8 mouse cellular contexts compared by ENCODE assay signal in genomic region chr1:75477264-75477965, GRCm38 (mm10). TPM values are rescaled to one million over a fixed set of nuclear protein-coding genes. Genes with fewer than 3 reads are reported as not detected.
DNase-seq lines count a peak whose midpoint lies in the region; ATAC-seq lines count a peak whose summit lies in the region.

No protein-coding gene starts in this region.

- 12% methylated on average over 35 of the region's 35 CpGs for WGBS in embryonic facial prominence, embryonic 11.5 days
- 13% methylated on average over 35 of the region's 35 CpGs for WGBS in heart, embryonic 10.5 days
- 10% methylated on average over 35 of the region's 35 CpGs for WGBS in kidney, embryonic 15.5 days
- WGBS in liver, embryonic 12.5 days (ENCODE audit: insufficient replicate concordance), result 8% methylated on average over 35 of the region's 35 CpGs

- no peak; the same call in 1 of the 2 replicates for ATAC-seq in embryonic facial prominence, embryonic 11.5 days (replicated peaks; ENCODE audit: insufficient number of reproducible peaks, low FRiP score, low TSS enrichment, low read depth)
- ATAC-seq in kidney, embryonic 15.5 days (replicated peaks; ENCODE audit: low FRiP score), result 0 out of 2 replicates have a peak, but pooled peaks have one; percentile 1
- peak; percentile 16; the same call in 1 of the 2 replicates for ATAC-seq in liver, embryonic 12.5 days

- H3K27ac ChIP-seq in embryonic facial prominence, embryonic 11.5 days (replicated peaks; ENCODE audit: low read depth, low read length), result no peak overlapping the region
- H3K27ac ChIP-seq in heart, embryonic 10.5 days, result no peak overlapping the region
- no peak overlapping the region for H3K27ac ChIP-seq in kidney, embryonic 15.5 days
- H3K27ac ChIP-seq in liver, embryonic 12.5 days, result no peak overlapping the region

- H3K27me3 ChIP-seq in embryonic facial prominence, embryonic 11.5 days (ENCODE audit: control insufficient read depth, insufficient read depth, low read length), result peaks cover 5% of the 10 kb centered on the region; the same call in 1 of the 2 replicates
- peaks cover 70% of the 10 kb centered on the region for H3K27me3 ChIP-seq in heart, embryonic 10.5 days (ENCODE audit: insufficient read depth, poor library complexity, severe bottlenecking)
- H3K27me3 ChIP-seq in kidney, embryonic 15.5 days, result peaks cover 71% of the 10 kb centered on the region
- peaks cover 99% of the 10 kb centered on the region for H3K27me3 ChIP-seq in liver, embryonic 12.5 days (replicated peaks)
- no peaks in the 10 kb centered on the region for H3K27me3 ChIP-seq in splenic B cell, adult 2 months (ENCODE audit: control insufficient read depth, insufficient read depth, low read length, poor library complexity, severe bottlenecking)

- H3K4me1 ChIP-seq in embryonic facial prominence, embryonic 11.5 days (ENCODE audit: control insufficient read depth, insufficient read depth, low read length), result peaks cover 5% of the 10 kb centered on the region; the same call in 1 of the 2 replicates
- H3K4me1 ChIP-seq in heart, embryonic 10.5 days, result peaks cover 32% of the 10 kb centered on the region
- H3K4me1 ChIP-seq in kidney, embryonic 15.5 days, result peaks cover 28% of the 10 kb centered on the region
- H3K4me1 ChIP-seq in liver, embryonic 12.5 days, result peaks cover 32% of the 10 kb centered on the region

- peak; percentile 22 for DNase-seq in 416B (ENCODE audit: low read depth)
- peak; percentile 91 for DNase-seq in adrenal gland, postnatal 10 days
- peak; percentile 87 for DNase-seq in embryonic facial prominence, embryonic 11.5 days (ENCODE audit: low spot score)
- DNase-seq in heart, embryonic 10.5 days (ENCODE audit: low spot score), result peak; percentile 93
- peak; percentile 84 to 89 for DNase-seq in natural killer cell, adult 2 months (ENCODE audit: low spot score in 2 of 2)
- DNase-seq in splenic B cell, adult 2 months (ENCODE audit: low read depth, low spot score), result peak; percentile 88

- H3K4me2 ChIP-seq in embryonic facial prominence, embryonic 11.5 days (ENCODE audit: low read depth, low read length), result peak overlapping the region; percentile 19
- peak overlapping the region; percentile 90 for H3K4me2 ChIP-seq in kidney, embryonic 15.5 days
- H3K4me2 ChIP-seq in liver, embryonic 12.5 days, result peak overlapping the region; percentile 84

- H3K9me3 ChIP-seq in embryonic facial prominence, embryonic 11.5 days (replicated peaks; ENCODE audit: control insufficient read depth, low read length), result no peaks in the 10 kb centered on the region
- H3K9me3 ChIP-seq in heart, embryonic 10.5 days, result no peaks in the 10 kb centered on the region
- no peaks in the 10 kb centered on the region for H3K9me3 ChIP-seq in kidney, embryonic 15.5 days (replicated peaks)
- no peaks in the 10 kb centered on the region for H3K9me3 ChIP-seq in liver, embryonic 12.5 days (replicated peaks)

- H3K36me3 ChIP-seq in embryonic facial prominence, embryonic 11.5 days (replicated peaks; ENCODE audit: control insufficient read depth, insufficient read depth, low read depth, low read length), result peaks cover 14% of the 10 kb centered on the region
- peaks cover 48% of the 10 kb centered on the region for H3K36me3 ChIP-seq in heart, embryonic 10.5 days
- peaks cover 46% of the 10 kb centered on the region for H3K36me3 ChIP-seq in kidney, embryonic 15.5 days
- peaks cover 35% of the 10 kb centered on the region for H3K36me3 ChIP-seq in liver, embryonic 12.5 days
- H3K36me3 ChIP-seq in splenic B cell, adult 2 months (ENCODE audit: control insufficient read depth, insufficient read depth, low read length, poor library complexity, severe bottlenecking), result 0 out of 2 replicates have a peak, but pooled peaks cover 2% of the 10 kb centered on the region

- H3K4me3 ChIP-seq in embryonic facial prominence, embryonic 11.5 days (ENCODE audit: low read depth, low read length), result peak overlapping the region; percentile 9
- peak overlapping the region; percentile 89 for H3K4me3 ChIP-seq in heart, embryonic 10.5 days
- H3K4me3 ChIP-seq in kidney, embryonic 15.5 days (replicated peaks), result peak overlapping the region; percentile 82
- peak overlapping the region; percentile 68 for H3K4me3 ChIP-seq in liver, embryonic 12.5 days

- H3K9ac ChIP-seq in embryonic facial prominence, embryonic 11.5 days (replicated peaks; ENCODE audit: low read length), result no peak overlapping the region
- H3K9ac ChIP-seq in kidney, embryonic 15.5 days, result no peak overlapping the region
- no peak overlapping the region for H3K9ac ChIP-seq in liver, embryonic 12.5 days

RNA-seq across cellular contexts. Expression of gene Chpf, which starts 1.7 kb away (rescaled TPM):
- 10 to 100 TPM; 36.9 to 43.6 TPM for total RNA-seq in adrenal gland, postnatal 10 days (2021)
- 14.6 and 15.3 TPM in 2 replicates for polyA plus RNA-seq in embryonic facial prominence, embryonic 11.5 days (2014; fragmentation: Nextera tagmentation; extraction: Ambion mirVana)
- polyA plus RNA-seq in heart, embryonic 10.5 days (2016; fragmentation: Nextera tagmentation; extraction: Ambion mirVana), result 30.8 and 30.9 TPM in 2 replicates
- polyA plus RNA-seq in kidney, embryonic 15.5 days (2015; fragmentation: Nextera tagmentation; extraction: Ambion mirVana), result 35.5 and 40.6 TPM in 2 replicates
- polyA plus RNA-seq in liver, embryonic 12.5 days (2016; fragmentation: Nextera tagmentation; extraction: Ambion mirVana), result 13.0 and 14.5 TPM in 2 replicates

RNA-seq across cellular contexts. Expression of gene Tmem198, which starts 1.9 kb away (rescaled TPM):
- total RNA-seq in adrenal gland, postnatal 10 days (2021), result 1 to 10 TPM; 2.5 to 3.8 TPM
- 0.98 and 1.6 TPM in 2 replicates for polyA plus RNA-seq in embryonic facial prominence, embryonic 11.5 days (2014; fragmentation: Nextera tagmentation; extraction: Ambion mirVana)
- polyA plus RNA-seq in heart, embryonic 10.5 days (2016; fragmentation: Nextera tagmentation; extraction: Ambion mirVana), result 0.36 and 0.39 TPM in 2 replicates
- 0.63 and 1.2 TPM in 2 replicates for polyA plus RNA-seq in kidney, embryonic 15.5 days (2015; fragmentation: Nextera tagmentation; extraction: Ambion mirVana)
- 0.18 and 0.20 TPM in 2 replicates for polyA plus RNA-seq in liver, embryonic 12.5 days (2016; fragmentation: Nextera tagmentation; extraction: Ambion mirVana)

RNA-seq across cellular contexts. Expression of gene Asic4, which starts 27.2 kb away (rescaled TPM):
- total RNA-seq in adrenal gland, postnatal 10 days (2021), result 1 to 10 TPM; 2.5 to 3.3 TPM
- 0.29 and 1.1 TPM in 2 replicates for polyA plus RNA-seq in embryonic facial prominence, embryonic 11.5 days (2014; fragmentation: Nextera tagmentation; extraction: Ambion mirVana)
- 0.79 and 2.3 TPM in 2 replicates for polyA plus RNA-seq in heart, embryonic 10.5 days (2016; fragmentation: Nextera tagmentation; extraction: Ambion mirVana)
- 1.5 and 2.1 TPM in 2 replicates for polyA plus RNA-seq in kidney, embryonic 15.5 days (2015; fragmentation: Nextera tagmentation; extraction: Ambion mirVana)
- polyA plus RNA-seq in liver, embryonic 12.5 days (2016; fragmentation: Nextera tagmentation; extraction: Ambion mirVana), result 0.83 and 1.3 TPM in 2 replicates

RNA-seq across cellular contexts. Expression of gene Obsl1, which starts 28.8 kb away (rescaled TPM):
- total RNA-seq in adrenal gland, postnatal 10 days (2021), result 100 to 1,000 TPM in 1 of 2 experiments, 10 to 100 TPM in 1; 95.2 to 118 TPM
- polyA plus RNA-seq in embryonic facial prominence, embryonic 11.5 days (2014; fragmentation: Nextera tagmentation; extraction: Ambion mirVana), result 52.4 and 54.2 TPM in 2 replicates
- 103 and 107 TPM in 2 replicates for polyA plus RNA-seq in heart, embryonic 10.5 days (2016; fragmentation: Nextera tagmentation; extraction: Ambion mirVana)
- 67.2 and 80.1 TPM in 2 replicates for polyA plus RNA-seq in kidney, embryonic 15.5 days (2015; fragmentation: Nextera tagmentation; extraction: Ambion mirVana)
- 25.2 and 27.9 TPM in 2 replicates for polyA plus RNA-seq in liver, embryonic 12.5 days (2016; fragmentation: Nextera tagmentation; extraction: Ambion mirVana)

RNA-seq across cellular contexts. Expression of gene Inha, which starts 29.5 kb away (rescaled TPM):
- total RNA-seq in adrenal gland, postnatal 10 days (2021), result 10 to 100 TPM; 47.4 to 78.9 TPM
- 1.5 and 1.9 TPM in 2 replicates for polyA plus RNA-seq in embryonic facial prominence, embryonic 11.5 days (2014; fragmentation: Nextera tagmentation; extraction: Ambion mirVana)
- 7.8 and 8.2 TPM in 2 replicates for polyA plus RNA-seq in heart, embryonic 10.5 days (2016; fragmentation: Nextera tagmentation; extraction: Ambion mirVana)
- polyA plus RNA-seq in kidney, embryonic 15.5 days (2015; fragmentation: Nextera tagmentation; extraction: Ambion mirVana), result 6.0 and 11.2 TPM in 2 replicates
- polyA plus RNA-seq in liver, embryonic 12.5 days (2016; fragmentation: Nextera tagmentation; extraction: Ambion mirVana), result 1.1 and 1.2 TPM in 2 replicates

Comparison
In these comparisons a context has a peak if more than half of its experiments do, and no peak if none do; other contexts are left out.
1. DNase-seq: peak in every context shown above with its lines; median percentile 93 in heart, embryonic 10.5 days; 91 in adrenal gland, postnatal 10 days; 88 in splenic B cell, adult 2 months; 87 in embryonic facial prominence, embryonic 11.5 days; 86 in natural killer cell, adult 2 months; 22 in 416B.
2. H3K4me2 ChIP-seq: peak in every context shown above with its lines; median percentile 90 in kidney, embryonic 15.5 days; 84 in liver, embryonic 12.5 days; 19 in embryonic facial prominence, embryonic 11.5 days.
3. H3K4me3 ChIP-seq: peak in every context shown above with its lines; median percentile 89 in heart, embryonic 10.5 days; 82 in kidney, embryonic 15.5 days; 68 in liver, embryonic 12.5 days; 9 in embryonic facial prominence, embryonic 11.5 days.